Mouse (Mus musculus): ENCODE measurements at regions not wholly inside any gene's neighbourhood (a gene's known extent, or its start where the extent isn't known, plus 50 kb on each side); places are given as distances from the start of the nearest gene placed in this dataset.

DNA sequence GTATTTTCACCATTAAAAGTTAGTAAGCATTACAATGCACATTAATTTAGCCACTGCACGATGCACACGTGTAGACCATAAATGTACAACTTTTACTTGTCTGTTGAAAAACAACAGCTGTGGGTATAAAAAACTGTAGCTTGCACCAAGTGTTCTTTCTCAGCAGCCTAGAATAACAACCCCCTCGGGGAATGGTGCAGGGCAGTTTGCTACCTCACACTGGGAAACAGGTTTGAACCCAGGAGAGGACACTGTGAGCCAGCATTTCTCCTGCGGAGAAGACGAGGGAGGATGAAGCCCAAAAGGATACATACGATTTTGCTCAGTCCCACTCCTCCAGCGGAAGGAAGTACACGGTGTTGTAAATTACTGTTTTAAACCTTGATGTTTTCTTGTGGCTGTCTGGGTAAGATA lies 65.2 kb upstream of the Usp38 start:
- WGBS = 80% methylated on average over 8 of the region's 8 CpGs
- no peaks in the 10 kb centered on the region for H3K36me3 ChIP-seq

DNA sequence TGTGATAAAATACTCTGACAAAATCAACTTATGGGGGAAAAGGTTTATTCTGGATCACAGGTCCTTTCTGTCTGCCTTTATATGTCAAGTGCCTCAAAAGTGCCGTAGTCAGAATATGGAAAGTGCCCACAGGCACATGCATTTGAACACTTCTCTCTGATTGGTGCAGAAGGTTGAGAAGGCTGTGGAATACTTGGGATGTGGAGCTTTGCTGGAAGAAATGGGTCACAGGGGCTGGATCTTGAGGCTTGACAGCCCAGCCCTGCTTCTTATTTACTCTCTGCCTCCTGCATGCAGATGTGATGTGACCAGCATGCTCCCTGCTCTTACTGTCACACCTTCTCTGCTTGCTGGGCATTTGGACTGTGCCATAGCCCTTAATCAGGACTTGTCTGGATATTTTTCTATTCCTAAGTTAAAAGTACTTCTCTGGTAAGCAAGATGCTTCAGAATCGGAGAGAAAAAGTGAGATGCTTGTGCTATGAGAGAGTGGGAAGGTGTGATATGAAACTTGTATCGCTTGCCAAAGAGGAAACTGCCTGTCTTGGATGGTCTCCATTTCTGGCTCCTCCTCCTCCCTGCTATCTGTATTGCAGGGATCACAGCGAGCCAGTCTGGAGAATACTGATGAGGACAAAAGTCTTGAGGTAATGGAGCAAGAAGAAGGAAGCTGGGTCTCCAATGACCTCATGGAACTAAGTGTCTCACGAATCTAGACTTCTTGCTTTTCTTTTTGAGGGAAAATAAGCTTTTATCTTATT lies 54.5 kb upstream of the Usp38 start:
- Histone ChIP-seq H3K27me3 (no peaks in the 10 kb centered on the region), H3K9me3 (no peaks in the 10 kb centered on the region), H3K4me1 (no peaks in the 10 kb centered on the region), H3K4me3 (no peak overlapping the region), H3K27ac (no peak overlapping the region), H3K36me3 (no peaks in the 10 kb centered on the region), H3K9ac (no peak overlapping the region), H3K4me2 (replicated peaks) (no peak overlapping the region)
- no peak for ATAC-seq (ENCODE audit: insufficient number of reproducible peaks, insufficient read depth, low FRiP score, low TSS enrichment)
- 72% methylated on average over 5 of the region's 5 CpGs for WGBS

More for the DNA sequence above, 65.2 kb upstream of the Usp38 start:
- Histone ChIP-seq H3K4me2 (replicated peaks) (no peak overlapping the region), H3K4me1 (no peaks in the 10 kb centered on the region), H3K27ac (no peak overlapping the region), H3K9ac (no peak overlapping the region), H3K4me3 (no peak overlapping the region), H3K9me3 (no peaks in the 10 kb centered on the region), H3K27me3 (no peaks in the 10 kb centered on the region)
- no peak for ATAC-seq (ENCODE audit: insufficient number of reproducible peaks, insufficient read depth, low FRiP score, low TSS enrichment)

DNA sequence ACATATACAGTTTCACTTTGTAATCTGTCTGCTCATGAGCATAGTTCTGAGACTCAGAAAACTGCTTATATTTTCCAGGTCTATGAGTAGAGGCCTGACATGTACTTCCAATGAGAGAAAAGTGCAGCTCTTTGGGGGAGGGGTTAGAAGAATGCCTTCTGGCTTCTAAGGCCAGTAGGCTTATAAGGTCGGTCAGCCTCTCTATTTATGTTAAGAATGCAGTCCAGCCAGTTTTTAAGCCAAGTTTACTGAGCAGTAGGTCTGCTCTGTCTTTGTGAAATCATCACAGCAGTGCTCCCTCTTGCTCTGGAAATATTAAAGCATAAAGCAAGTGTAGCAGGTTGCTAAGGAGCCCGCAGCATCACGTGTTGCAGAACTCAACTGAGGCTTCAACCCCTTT lies 53.8 kb upstream of the Usp38 start:
- 58% methylated on average over 3 of the region's 3 CpGs for WGBS
- H3K4me2 ChIP-seq (replicated peaks) = no peak overlapping the region
- H3K27ac ChIP-seq = no peak overlapping the region
- H3K27me3 ChIP-seq = no peaks in the 10 kb centered on the region
- H3K9ac ChIP-seq = no peak overlapping the region
- no peak overlapping the region for H3K4me3 ChIP-seq
- ATAC-seq (ENCODE audit: insufficient number of reproducible peaks, insufficient read depth, low FRiP score, low TSS enrichment) = no peak
- H3K36me3 ChIP-seq = no peaks in the 10 kb centered on the region
- no peaks in the 10 kb centered on the region for H3K4me1 ChIP-seq
- H3K9me3 ChIP-seq = no peaks in the 10 kb centered on the region

DNA sequence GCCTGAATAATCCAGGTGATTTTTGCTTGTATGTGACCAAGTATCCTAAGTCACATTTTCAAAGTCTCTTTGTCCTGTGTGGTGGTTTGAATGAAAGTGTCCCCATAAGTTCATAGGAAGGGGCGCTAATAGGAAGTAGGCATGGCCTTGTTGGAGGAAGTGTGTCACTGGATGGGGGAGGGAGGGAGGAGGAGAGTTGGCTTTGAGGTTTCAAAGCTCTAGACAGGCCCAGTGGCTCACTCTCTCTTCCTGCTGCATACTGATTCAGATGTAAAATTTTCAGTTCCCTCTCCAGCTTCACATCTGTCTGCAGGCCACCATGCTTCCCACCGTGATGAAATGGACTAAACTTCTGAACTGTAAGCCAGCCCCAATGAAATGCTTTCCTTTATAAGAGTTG lies 52.0 kb upstream of the Usp38 start:
- H3K36me3 ChIP-seq = no peaks in the 10 kb centered on the region
- H3K9me3 ChIP-seq = no peaks in the 10 kb centered on the region
- no peak for ATAC-seq (ENCODE audit: insufficient number of reproducible peaks, insufficient read depth, low FRiP score, low TSS enrichment)
- H3K4me1 ChIP-seq = peaks cover 5% of the 10 kb centered on the region; the same call in 1 of the 2 replicates
- H3K27ac ChIP-seq = no peak overlapping the region
- H3K4me2 ChIP-seq (replicated peaks) = no peak overlapping the region
- no peak overlapping the region for H3K4me3 ChIP-seq
- H3K27me3 ChIP-seq = no peaks in the 10 kb centered on the region
- WGBS = 84% methylated on average over 2 of the region's 2 CpGs
- H3K9ac ChIP-seq = no peak overlapping the region

Measured in embryonic facial prominence, embryonic 12.5 days (tissue).